Mouse (Mus musculus): Measurements from ENCODE around the gene Trim30b. TPM values are rescaled to one million over a fixed set of nuclear protein-coding genes. Genes with fewer than 3 reads are reported as not detected.

The Trim30b gene
- polyA plus RNA-seq (2017; shearing (Covaris generic)): 1.3 TPM

DNA sequence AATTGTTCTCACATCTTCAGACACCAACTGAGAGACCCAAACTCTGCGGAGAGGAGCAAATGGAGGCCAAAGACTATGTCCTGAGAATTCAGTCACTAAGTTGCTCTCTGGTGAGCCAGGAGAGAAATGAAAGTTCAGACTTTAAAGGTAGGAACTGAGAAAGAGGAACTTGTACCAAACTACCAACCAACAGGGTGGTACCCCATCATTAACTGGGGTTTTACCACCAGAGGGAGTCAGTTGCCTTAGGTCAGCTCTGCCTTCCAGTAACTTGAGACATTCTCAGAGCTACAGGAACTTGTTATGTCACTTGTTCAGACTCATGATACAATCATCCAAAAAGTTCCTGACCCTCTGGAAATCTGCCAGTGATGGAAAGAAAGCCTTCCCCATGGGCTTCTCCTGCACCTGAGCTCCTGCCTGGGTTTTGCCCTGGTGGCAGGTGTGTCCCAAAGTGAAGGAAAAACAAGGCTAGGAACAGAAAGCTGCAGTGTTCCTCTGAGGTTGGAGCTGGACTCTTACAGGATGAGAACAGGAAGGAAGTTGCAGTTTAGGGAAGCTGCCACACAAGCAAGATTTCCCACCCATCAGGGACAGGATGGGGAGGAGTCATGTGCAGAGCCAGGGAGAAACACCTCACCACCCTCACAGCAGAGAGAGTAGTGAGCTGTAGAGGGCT is at the start of gene Trim30b:
TSS of gene Trim30b (minus strand) at position 149 of the 679 bp plus-strand sequence.

DNA sequence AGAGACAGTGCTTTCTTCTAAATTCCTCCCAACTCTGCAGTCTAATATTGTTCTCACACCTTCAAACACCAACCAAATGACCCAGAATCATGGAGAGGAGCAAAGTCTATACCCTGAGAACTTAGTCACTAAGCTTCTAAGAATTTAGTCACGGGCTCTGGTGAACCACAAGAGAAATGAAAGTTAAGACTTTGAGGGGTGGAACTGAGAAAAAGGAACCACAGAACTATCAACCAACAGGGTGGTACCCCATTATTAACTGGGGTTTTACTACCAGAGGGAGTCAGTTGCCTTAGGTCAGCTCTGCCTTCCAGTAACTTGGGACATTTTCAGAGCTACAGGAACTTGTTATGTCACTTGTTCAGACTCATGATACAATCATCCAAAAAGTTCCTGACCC is 31.0 kb upstream of the Trim30b start, which contains the start of gene Trim30c:
TSS of gene Trim30c (minus strand) at position 140 of the 400 bp plus-strand sequence.

DNA sequence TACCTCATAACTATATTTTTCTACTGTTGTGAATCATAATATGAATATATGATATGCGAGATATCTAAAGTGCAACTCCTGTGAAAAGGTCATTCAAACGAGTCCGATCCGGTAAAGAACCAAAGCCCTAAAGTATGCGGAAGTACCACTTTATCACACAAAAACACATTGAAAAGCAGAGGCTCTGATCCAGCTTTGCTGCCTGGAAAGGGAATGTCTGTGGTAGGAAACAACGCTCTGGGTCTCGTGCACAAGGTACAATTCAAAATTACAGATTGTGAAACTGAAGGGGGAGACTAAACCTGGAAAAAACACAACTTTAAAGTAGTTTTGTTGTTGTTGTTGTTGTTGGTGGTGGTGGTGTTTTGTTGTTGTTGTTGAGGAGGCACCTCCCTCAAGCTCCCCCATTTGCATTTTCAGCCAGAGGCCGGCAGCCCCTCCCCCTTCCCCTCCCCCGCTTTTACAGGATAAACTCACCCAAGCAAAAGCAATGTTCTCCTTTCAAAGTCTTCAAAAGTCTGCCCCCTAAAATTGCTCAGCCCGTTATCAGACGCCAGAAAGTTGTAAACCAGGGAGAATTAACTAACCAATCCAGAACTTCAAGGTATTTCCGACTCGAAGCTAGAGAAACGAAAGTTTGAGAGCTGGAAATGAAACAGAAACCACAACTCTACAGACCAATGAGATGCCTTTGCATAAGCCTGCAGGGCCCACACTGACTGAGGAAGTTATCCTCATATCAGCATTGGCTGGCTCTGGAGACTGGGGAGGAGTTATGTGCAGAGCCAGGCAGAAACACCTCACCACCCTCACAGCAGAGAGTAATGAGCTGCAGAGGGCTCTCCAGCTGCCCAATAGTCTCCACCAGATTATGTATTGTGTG is 16.7 kb downstream of the Trim30b start, which contains the start of gene Trim12c:
TSS of gene Trim12c (minus strand) at position 646 of the 883 bp plus-strand sequence.

DNA sequence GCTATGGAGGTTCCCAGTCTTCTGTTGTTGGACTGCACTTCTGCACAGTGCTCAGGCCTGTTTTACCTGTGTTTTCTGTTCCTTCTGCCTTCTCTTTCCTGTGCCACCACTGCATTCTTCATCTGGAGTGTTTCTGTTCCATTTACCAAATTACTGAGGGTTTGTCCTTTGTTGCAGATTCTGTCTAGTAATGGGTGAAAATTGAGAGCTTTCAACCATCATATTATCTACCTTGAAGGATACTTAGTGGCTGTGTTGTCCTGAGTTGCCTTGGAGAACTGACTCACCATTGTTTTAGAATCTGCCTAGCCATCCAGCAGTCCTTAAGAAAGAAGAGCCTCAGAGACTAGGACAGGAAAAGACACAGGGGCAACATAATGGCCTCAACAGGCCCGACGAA is 40.5 kb downstream of the Trim30b start, which contains the start of gene Trim34b:
TSS of gene Trim34b (plus strand) at position 301 of the 400 bp plus-strand sequence.

DNA sequence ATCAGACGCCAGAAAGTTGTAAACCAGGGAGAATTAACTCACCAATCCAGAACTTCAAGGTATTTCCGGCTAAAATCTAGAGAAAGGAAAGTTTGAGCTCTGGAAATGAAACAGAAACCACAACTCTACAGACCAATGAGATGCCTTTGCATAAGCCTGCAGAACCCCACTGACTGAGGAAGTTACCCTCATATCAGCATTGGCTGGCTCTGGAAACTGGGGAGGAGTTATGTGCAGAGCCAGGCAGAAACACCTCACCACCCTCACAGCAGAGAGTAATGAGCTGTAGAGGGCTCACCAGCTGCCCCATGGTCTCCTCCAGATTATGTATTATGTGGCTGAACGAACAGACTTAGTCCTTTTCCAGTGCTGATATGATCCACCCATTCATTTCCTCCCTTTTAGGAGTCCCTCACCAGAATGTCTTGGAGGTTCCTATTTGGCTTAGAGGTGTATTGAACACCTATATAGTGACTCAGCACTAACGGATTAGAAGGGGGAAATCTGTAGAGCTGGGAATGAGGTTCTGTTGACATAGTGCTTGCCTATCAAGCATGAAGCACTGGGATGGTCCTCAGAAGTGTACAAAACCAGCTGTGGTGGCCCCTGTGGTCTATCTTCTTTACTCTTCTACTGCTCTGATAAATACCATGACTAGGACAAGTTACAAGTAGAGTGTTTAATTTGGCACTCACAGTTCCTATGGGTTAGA is 54.2 kb downstream of the Trim30b start, which contains the start of gene Trim12a:
TSS of gene Trim12a (minus strand) at position 98 of the 712 bp plus-strand sequence.

Other genes starting within 250 kb of the Trim30b start
- not detected for gene Ubqln5, start 240.1 kb downstream of the Trim30b start, polyA plus RNA-seq (2017; shearing (Covaris generic))
- gene Olfr643, start 232.5 kb downstream of the Trim30b start, polyA plus RNA-seq (2017; shearing (Covaris generic)): not detected
- gene Ubqln3, start 226.6 kb downstream of the Trim30b start, polyA plus RNA-seq (2017; shearing (Covaris generic)): not detected
- not detected for gene Ubqlnl, start 219.3 kb downstream of the Trim30b start, polyA plus RNA-seq (2017; shearing (Covaris generic))
- not detected for gene Olfm5, start 205.1 kb downstream of the Trim30b start, polyA plus RNA-seq (2017; shearing (Covaris generic))
- gene Olfr648, start 186.5 kb downstream of the Trim30b start, polyA plus RNA-seq (2017; shearing (Covaris generic)): not detected
- gene Olfr649, start 173.9 kb downstream of the Trim30b start, polyA plus RNA-seq (2017; shearing (Covaris generic)): not detected
- gene Trim6, start 151.1 kb downstream of the Trim30b start, polyA plus RNA-seq (2017; shearing (Covaris generic)): 2.1 TPM
- gene Trim34a, start 125.4 kb downstream of the Trim30b start, polyA plus RNA-seq (2017; shearing (Covaris generic)): 64.7 TPM
- 34.7 TPM for gene Trim5, start 81.8 kb downstream of the Trim30b start, polyA plus RNA-seq (2017; shearing (Covaris generic))
- gene Trim12a, start 54.4 kb downstream of the Trim30b start, polyA plus RNA-seq (2017; shearing (Covaris generic)): 143 TPM
- gene Trim34b, start 40.4 kb downstream of the Trim30b start, polyA plus RNA-seq (2017; shearing (Covaris generic)): 1.1 TPM
- 27.4 TPM for gene Trim12c, start 16.5 kb downstream of the Trim30b start, polyA plus RNA-seq (2017; shearing (Covaris generic))
- gene Trim30c, start 31.0 kb upstream of the Trim30b start, polyA plus RNA-seq (2017; shearing (Covaris generic)): 2.7 TPM
- 76.5 TPM for gene Trim30a, start 95.3 kb upstream of the Trim30b start, polyA plus RNA-seq (2017; shearing (Covaris generic))
- gene Trim30d, start 138.0 kb upstream of the Trim30b start, polyA plus RNA-seq (2017; shearing (Covaris generic)): 30.9 TPM
- gene Olfr651, start 180.2 kb upstream of the Trim30b start, polyA plus RNA-seq (2017; shearing (Covaris generic)): not detected
- gene Olfr652, start 191.0 kb upstream of the Trim30b start, polyA plus RNA-seq (2017; shearing (Covaris generic)): not detected
- gene Olfr653, start 207.4 kb upstream of the Trim30b start, polyA plus RNA-seq (2017; shearing (Covaris generic)): not detected
- gene Olfr654, start 217.1 kb upstream of the Trim30b start, polyA plus RNA-seq (2017; shearing (Covaris generic)): not detected
- gene Olfr655, start 231.9 kb upstream of the Trim30b start, polyA plus RNA-seq (2017; shearing (Covaris generic)): not detected
- not detected for gene Olfr656, start 244.1 kb upstream of the Trim30b start, polyA plus RNA-seq (2017; shearing (Covaris generic))

All from activated CD4-positive, CD25-positive, alpha-beta regulatory T cell, adult 9 weeks (primary cell).